Mouse (Mus musculus): ENCODE results near the gene Kidins220. TPM values are rescaled to one million over a fixed set of nuclear protein-coding genes. Genes with fewer than 3 reads are reported as not detected.

The Kidins220 gene
- polyA plus RNA-seq, 1 experiment, result 44.5 TPM

DNA sequence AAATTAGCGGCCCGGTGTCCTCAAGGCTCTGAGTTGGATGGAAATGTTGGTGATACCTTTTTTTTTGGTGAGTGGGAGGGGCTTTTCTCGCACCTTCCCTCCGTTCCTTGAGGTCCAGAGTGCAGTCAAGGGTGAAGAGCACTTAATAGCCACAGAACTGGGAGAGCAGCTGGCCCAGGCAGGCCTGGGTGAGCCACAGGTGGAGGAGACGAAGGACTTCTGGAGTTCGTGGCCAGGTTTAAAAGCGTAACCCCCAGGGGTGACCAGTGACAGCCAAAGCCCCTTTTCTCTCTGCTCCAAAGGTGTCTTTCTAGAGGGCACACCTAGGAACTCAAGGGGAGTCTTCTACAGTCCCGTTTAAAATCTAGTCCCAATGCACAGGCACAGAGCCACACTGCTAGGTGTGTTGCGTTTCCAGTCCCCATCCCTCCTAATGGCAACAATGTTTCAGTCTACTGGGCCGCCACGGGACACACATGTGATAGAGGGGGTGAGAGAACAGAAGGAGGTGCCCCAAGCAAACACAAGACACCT is 118.6 kb downstream of the Kidins220 start:
- no peak overlapping the region for H3K9ac ChIP-seq (ENCODE audit: low read depth, poor library complexity, severe bottlenecking)

DNA sequence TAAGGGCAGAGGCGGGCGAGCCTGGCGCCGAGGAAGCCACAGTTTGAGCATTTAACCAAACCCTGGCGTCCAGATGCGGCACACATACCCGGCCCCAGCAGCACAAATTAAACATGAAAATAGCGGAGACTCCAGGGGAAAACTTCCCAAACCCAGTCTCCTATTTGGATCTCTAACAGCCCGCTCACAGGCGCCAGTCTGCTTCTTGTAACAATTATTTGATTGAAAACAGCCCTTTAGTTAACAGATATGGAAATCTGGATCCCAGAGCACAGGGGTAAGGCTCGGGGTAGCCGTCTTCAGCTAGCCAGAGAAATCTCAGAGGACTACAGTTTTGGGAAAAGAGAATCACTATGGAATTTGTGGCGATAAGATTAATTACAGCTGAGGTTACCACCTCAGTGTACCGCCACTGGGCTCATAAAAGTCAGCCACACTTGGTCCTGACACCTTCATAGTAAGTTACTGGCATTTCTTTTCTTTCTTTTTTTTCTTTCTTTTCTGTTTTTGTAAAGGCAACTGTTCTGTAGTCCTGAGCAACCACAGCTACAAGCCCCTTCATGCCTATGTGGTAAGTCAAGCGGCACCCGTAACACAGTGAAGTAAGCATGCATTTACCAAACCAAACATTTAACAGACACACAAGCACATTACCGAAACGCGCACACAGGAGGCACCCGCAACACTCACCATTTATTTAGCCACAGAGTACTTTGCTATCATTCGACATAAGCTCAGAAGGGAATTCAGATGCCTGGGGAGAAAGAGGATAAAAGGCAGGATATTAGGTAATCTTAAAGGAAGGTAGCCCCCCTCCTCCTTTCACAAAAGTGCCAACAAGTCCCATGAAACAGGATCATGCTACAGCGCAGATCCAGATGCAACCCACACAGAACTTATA is 120.1 kb downstream of the Kidins220 start:
- Histone ChIP-seq H3K27ac (ENCODE audit: insufficient read depth, low read length) (no peak overlapping the region), H3K9me3 (replicated peaks; ENCODE audit: control insufficient read depth, insufficient read depth, low read length, poor library complexity, severe bottlenecking) (no peaks in the 10 kb centered on the region), H3K4me3 (ENCODE audit: low read depth, low read length) (peak overlapping the region; percentile 89), H3K4me1 (ENCODE audit: control insufficient read depth, insufficient read depth, low read length) (peaks cover 3% of the 10 kb centered on the region), H3K36me3 (ENCODE audit: control insufficient read depth, insufficient read depth, low read length, poor library complexity, severe bottlenecking) (no peaks in the 10 kb centered on the region), H3K27me3 (ENCODE audit: control insufficient read depth, insufficient read depth, low read length, poor library complexity, severe bottlenecking) (peaks cover 3% of the 10 kb centered on the region; the same call in 1 of the 2 replicates), H3K9ac (ENCODE audit: low read depth, poor library complexity, severe bottlenecking) (peak overlapping the region; percentile 44)
- TF ChIP-seq POLR2A (IDR thresholded peaks at IDR 0.05; ENCODE audit: insufficient read depth, low read length) (no peak), EP300 (IDR thresholded peaks at IDR 0.05; ENCODE audit: insufficient read depth, low read depth, low read length) (no peak), CTCF (IDR thresholded peaks at IDR 0.05; ENCODE audit: low read depth, low read length) (no peak)

More for the DNA sequence above, 118.6 kb downstream of the Kidins220 start:
- H3K4me3 ChIP-seq (ENCODE audit: low read depth, low read length), result 0 out of 2 replicates have a peak overlapping the region, but pooled peaks have one; percentile 5
- H3K27me3 ChIP-seq (ENCODE audit: control insufficient read depth, insufficient read depth, low read length, poor library complexity, severe bottlenecking), result 0 out of 2 replicates have a peak, but pooled peaks cover 3% of the 10 kb centered on the region
- H3K9me3 ChIP-seq (replicated peaks; ENCODE audit: control insufficient read depth, insufficient read depth, low read length, poor library complexity, severe bottlenecking), result no peaks in the 10 kb centered on the region
- TF ChIP-seq POLR2A (IDR thresholded peaks at IDR 0.05; ENCODE audit: insufficient read depth, low read length) (no peak), EP300 (IDR thresholded peaks at IDR 0.05; ENCODE audit: insufficient read depth, low read depth, low read length) (0 out of 2 replicates have a peak, but pooled peaks have one; percentile 22)
- H3K36me3 ChIP-seq (ENCODE audit: control insufficient read depth, insufficient read depth, low read length, poor library complexity, severe bottlenecking), result no peaks in the 10 kb centered on the region
- peak overlapping the region; percentile 17; the same call in 1 of the 2 replicates for H3K27ac ChIP-seq (ENCODE audit: insufficient read depth, low read length)
- H3K4me1 ChIP-seq (ENCODE audit: control insufficient read depth, insufficient read depth, low read length), result peaks cover 3% of the 10 kb centered on the region

DNA sequence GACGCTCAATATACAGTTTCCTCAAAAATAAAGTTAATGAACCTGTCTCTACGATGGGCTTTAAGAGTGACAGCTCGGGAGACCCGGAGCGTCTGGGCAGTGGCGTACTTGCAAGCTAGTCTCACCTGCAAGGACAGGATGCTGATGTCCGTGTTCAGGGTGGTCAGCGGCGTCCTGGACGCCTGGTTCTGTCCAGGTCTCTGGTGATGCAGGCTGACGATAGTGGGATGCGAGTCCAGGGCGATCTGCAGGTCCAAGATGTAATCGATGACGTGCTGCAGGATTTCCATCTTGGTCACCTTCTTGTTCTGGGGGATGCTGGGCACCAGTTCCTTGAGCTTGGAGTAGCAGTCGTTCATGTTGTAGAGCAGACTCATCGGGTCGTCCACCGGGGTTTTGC is 120.8 kb downstream of the Kidins220 start:
- Histone ChIP-seq H3K4me1 (ENCODE audit: control insufficient read depth, insufficient read depth, low read length) (peaks cover 3% of the 10 kb centered on the region), H3K27me3 (ENCODE audit: control insufficient read depth, insufficient read depth, low read length, poor library complexity, severe bottlenecking) (peaks cover 6% of the 10 kb centered on the region), H3K4me3 (ENCODE audit: low read depth, low read length) (peak overlapping the region; percentile 89), H3K9ac (ENCODE audit: low read depth, poor library complexity, severe bottlenecking) (peak overlapping the region; percentile 44), H3K9me3 (replicated peaks; ENCODE audit: control insufficient read depth, insufficient read depth, low read length, poor library complexity, severe bottlenecking) (no peaks in the 10 kb centered on the region), H3K27ac (ENCODE audit: insufficient read depth, low read length) (no peak overlapping the region), H3K36me3 (ENCODE audit: control insufficient read depth, insufficient read depth, low read length, poor library complexity, severe bottlenecking) (no peaks in the 10 kb centered on the region)
- TF ChIP-seq EP300 (IDR thresholded peaks at IDR 0.05; ENCODE audit: insufficient read depth, low read depth, low read length), result no peak
- no peak for TF ChIP-seq POLR2A (IDR thresholded peaks at IDR 0.05; ENCODE audit: insufficient read depth, low read length)
- no peak for TF ChIP-seq CTCF (IDR thresholded peaks at IDR 0.05; ENCODE audit: low read depth, low read length)

DNA sequence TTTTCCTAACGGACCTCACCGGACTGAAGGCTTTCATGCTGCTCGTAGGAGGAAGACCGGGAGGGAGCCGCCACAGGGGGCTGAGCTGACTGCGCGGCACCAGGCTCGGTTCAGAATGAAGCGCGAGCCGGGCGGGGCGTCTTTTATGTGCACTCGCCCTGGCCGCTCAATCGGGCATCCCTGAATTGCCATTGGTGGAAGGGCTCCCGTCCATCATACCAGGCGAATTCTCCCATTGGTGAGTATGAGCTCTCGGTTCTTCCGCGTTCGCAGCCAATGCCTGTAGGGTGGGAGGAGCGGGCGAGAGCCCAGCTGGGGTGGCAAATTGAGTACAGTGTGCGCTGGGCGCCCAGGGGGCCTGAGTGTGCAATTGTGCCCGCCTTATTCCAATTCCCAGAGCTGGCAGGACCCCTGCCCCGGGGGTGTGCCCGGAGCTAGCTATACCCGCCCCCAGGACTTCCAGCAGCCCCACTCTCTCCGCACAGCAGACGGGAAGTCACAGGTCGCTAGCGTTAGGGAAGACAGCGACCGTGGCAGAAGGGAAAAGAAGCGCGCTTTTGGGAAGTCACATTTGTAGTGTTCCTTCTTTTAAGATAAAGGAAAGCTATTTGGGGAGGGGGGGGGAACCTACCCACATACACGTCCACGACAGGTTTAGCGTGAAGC is 121.4 kb downstream of the Kidins220 start:
- Histone ChIP-seq H3K36me3 (ENCODE audit: control insufficient read depth, insufficient read depth, low read length, poor library complexity, severe bottlenecking) (no peaks in the 10 kb centered on the region), H3K4me1 (ENCODE audit: control insufficient read depth, insufficient read depth, low read length) (peaks cover 3% of the 10 kb centered on the region), H3K27ac (ENCODE audit: insufficient read depth, low read length) (peak overlapping the region; percentile 5; the same call in 1 of the 2 replicates), H3K9me3 (replicated peaks; ENCODE audit: control insufficient read depth, insufficient read depth, low read length, poor library complexity, severe bottlenecking) (no peaks in the 10 kb centered on the region), H3K9ac (ENCODE audit: low read depth, poor library complexity, severe bottlenecking) (peak overlapping the region; percentile 63), H3K4me3 (ENCODE audit: low read depth, low read length) (peak overlapping the region; percentile 89), H3K27me3 (ENCODE audit: control insufficient read depth, insufficient read depth, low read length, poor library complexity, severe bottlenecking) (peaks cover 8% of the 10 kb centered on the region)
- no peak for TF ChIP-seq POLR2A (IDR thresholded peaks at IDR 0.05; ENCODE audit: insufficient read depth, low read length)
- no peak for TF ChIP-seq CTCF (IDR thresholded peaks at IDR 0.05; ENCODE audit: low read depth, low read length)
- no peak for TF ChIP-seq EP300 (IDR thresholded peaks at IDR 0.05; ENCODE audit: insufficient read depth, low read depth, low read length)

DNA sequence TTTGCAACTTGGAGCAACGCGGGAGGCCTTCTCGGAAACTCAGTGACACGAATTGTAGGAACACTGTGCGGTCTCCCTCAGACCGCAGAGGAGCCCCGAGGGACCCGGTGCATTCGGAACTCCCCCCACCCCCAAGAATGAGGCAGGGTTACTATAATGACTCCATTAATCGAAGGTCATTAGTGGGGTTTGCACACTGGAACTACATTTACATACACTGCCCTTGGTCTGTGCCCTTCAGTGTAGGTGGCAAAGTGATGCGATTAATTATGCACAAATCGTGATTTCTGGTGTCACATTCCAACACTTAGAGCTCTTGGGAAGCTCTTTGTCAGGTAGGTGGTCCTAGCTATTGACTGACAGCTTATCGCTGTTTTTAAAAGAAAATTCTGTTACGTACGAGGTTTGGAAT is 121.9 kb downstream of the Kidins220 start:
- TF ChIP-seq POLR2A (IDR thresholded peaks at IDR 0.05; ENCODE audit: insufficient read depth, low read length) (no peak), CTCF (IDR thresholded peaks at IDR 0.05; ENCODE audit: low read depth, low read length) (no peak), EP300 (IDR thresholded peaks at IDR 0.05; ENCODE audit: insufficient read depth, low read depth, low read length) (no peak)
- H3K4me1 ChIP-seq (ENCODE audit: control insufficient read depth, insufficient read depth, low read length), result peaks cover 3% of the 10 kb centered on the region
- peak overlapping the region; percentile 86 for H3K4me3 ChIP-seq (ENCODE audit: low read depth, low read length)
- peaks cover 8% of the 10 kb centered on the region for H3K27me3 ChIP-seq (ENCODE audit: control insufficient read depth, insufficient read depth, low read length, poor library complexity, severe bottlenecking)
- peak overlapping the region; percentile 5; the same call in 1 of the 2 replicates for H3K27ac ChIP-seq (ENCODE audit: insufficient read depth, low read length)
- no peaks in the 10 kb centered on the region for H3K9me3 ChIP-seq (replicated peaks; ENCODE audit: control insufficient read depth, insufficient read depth, low read length, poor library complexity, severe bottlenecking)
- peak overlapping the region; percentile 63 for H3K9ac ChIP-seq (ENCODE audit: low read depth, poor library complexity, severe bottlenecking)
- H3K36me3 ChIP-seq (ENCODE audit: control insufficient read depth, insufficient read depth, low read length, poor library complexity, severe bottlenecking), result no peaks in the 10 kb centered on the region

All from ES-Bruce4 (cell line).